Mouse (Mus musculus) mesoderm, embryonic 11.5 days (tissue): Measurements from ENCODE around the gene Sufu.

ENCODE experiments used
- DNase-seq: peaks from one replicate; pipeline ENCODE4 v3.0.0-alpha.2; 2012; ENCODE audit warnings: low read depth, low spot score

Sufu gene

GRCm38 (mm10) chr19:46396686-46397435 is at the start of gene Sufu:
Gene Sufu (plus strand): TSS chr19:46396896.
- peak; percentile 99 for DNase-seq

- DNase-seq = no peak
These were observed 49.5 kb upstream of the Sufu start for GRCm38 (mm10) chr19:46347146-46347545.

- DNase-seq = no peak
These were observed 48.6 kb upstream of the Sufu start for GRCm38 (mm10) chr19:46347936-46348668.

GRCm38 (mm10) chr19:46348761-46349458 is 47.8 kb upstream of the Sufu start:
- peak; percentile 82 for DNase-seq

GRCm38 (mm10) chr19:46349550-46349949 is 47.1 kb upstream of the Sufu start:
- DNase-seq = no peak

- DNase-seq = no peak
These were observed 46.3 kb upstream of the Sufu start, which contains the start of gene 2310034G01Rik for GRCm38 (mm10) chr19:46350168-46350932. Gene 2310034G01Rik (minus strand): TSS chr19:46350302.

GRCm38 (mm10) chr19:46356701-46357138 is 40.0 kb upstream of the Sufu start:
- peak; percentile 85 for DNase-seq

- no peak for DNase-seq
These were observed 39.1 kb upstream of the Sufu start for GRCm38 (mm10) chr19:46357344-46358280.

GRCm38 (mm10) chr19:46358381-46358780 is 38.3 kb upstream of the Sufu start:
- no peak for DNase-seq

- no peak for DNase-seq
These were observed 34.6 kb upstream of the Sufu start for GRCm38 (mm10) chr19:46362104-46362503.

- no peak for DNase-seq
These were observed 33.2 kb upstream of the Sufu start for GRCm38 (mm10) chr19:46363294-46364009.

- no peak for DNase-seq
These were observed 28.7 kb upstream of the Sufu start for GRCm38 (mm10) chr19:46367798-46368590.

GRCm38 (mm10) chr19:46369204-46369603 is 27.5 kb upstream of the Sufu start:
- peak; percentile 49 for DNase-seq

GRCm38 (mm10) chr19:46374477-46375088 is 22.1 kb upstream of the Sufu start:
- no peak for DNase-seq

- DNase-seq = no peak
These were observed 21.2 kb upstream of the Sufu start for GRCm38 (mm10) chr19:46375489-46375888.

GRCm38 (mm10) chr19:46375891-46376290 is 20.8 kb upstream of the Sufu start:
- DNase-seq = no peak

- DNase-seq = no peak
These were observed 14.4 kb upstream of the Sufu start for GRCm38 (mm10) chr19:46382275-46382674.

- peak; percentile 17 for DNase-seq
These were observed 6.8 kb upstream of the Sufu start for GRCm38 (mm10) chr19:46389872-46390271.
